Mouse (Mus musculus): ENCODE results near the gene Rev1.

- no peak for TF ChIP-seq GATA1 (IDR thresholded peaks at IDR 0.05; ENCODE audit: low read length)
- no peak for TF ChIP-seq TAL1 (IDR thresholded peaks at IDR 0.05; ENCODE audit: low read length)
These were observed 92.2 kb downstream of the Rev1 start for GRCm38 (mm10) chr1:38037375-38037774.

All from erythroblast, embryonic 14.5 days (primary cell).